Mouse (Mus musculus): ENCODE results near the gene Crip2. TPM values are rescaled to one million over a fixed set of nuclear protein-coding genes. Genes with fewer than 3 reads are reported as not detected.

The Crip2 gene
- polyA plus RNA-seq, 1 experiment from 2014 or later: 91.8 TPM

DNA sequence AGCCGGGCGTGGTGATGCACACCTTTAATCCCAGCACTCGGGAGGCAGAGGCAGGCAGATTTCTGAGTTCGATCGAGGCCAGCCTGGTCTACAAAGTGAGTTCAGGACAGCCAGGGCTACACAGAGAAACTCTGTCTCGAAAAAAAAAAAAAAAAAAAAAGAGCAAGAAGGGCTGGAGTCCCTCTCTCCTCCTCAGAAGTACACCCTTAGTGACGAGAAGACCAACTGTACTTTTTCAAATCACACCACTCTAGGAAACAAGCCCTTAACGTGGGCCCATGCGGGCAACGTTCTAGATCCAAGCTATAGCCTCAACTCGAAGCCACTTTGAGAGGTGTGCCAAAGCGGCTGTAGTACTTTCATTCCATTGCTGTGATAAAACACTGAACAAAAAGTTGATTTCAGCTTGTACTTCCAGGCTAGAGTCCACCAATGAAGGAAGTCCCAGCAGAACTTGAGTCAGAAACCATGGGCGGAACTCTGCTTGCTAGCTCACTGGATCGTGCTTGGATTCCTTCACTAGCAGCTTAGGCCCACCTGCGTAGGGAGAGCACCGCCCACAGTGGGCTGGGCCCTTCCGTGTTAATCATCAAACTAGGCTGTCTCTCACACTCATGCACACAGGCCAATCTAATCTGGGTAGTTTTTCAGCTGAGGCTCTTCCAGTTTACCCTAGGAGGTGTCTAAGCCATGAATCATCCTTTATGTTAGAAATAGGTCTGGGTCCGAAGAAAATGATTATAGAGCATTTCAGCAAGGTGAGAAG lies 37.1 kb downstream of the Crip2 start:
- 88% methylated on average over 18 of the region's 18 CpGs for WGBS
- Histone ChIP-seq H3K27ac (replicated peaks) (no peak overlapping the region), H3K9me3 (no peaks in the 10 kb centered on the region), H3K4me3 (no peak overlapping the region), H3K36me3 (replicated peaks) (no peaks in the 10 kb centered on the region), H3K4me1 (no peaks in the 10 kb centered on the region), H3K27me3 (replicated peaks; ENCODE audit: low read depth, poor library complexity, severe bottlenecking) (no peaks in the 10 kb centered on the region)
- no peak for DNase-seq (ENCODE audit: low spot score)

DNA sequence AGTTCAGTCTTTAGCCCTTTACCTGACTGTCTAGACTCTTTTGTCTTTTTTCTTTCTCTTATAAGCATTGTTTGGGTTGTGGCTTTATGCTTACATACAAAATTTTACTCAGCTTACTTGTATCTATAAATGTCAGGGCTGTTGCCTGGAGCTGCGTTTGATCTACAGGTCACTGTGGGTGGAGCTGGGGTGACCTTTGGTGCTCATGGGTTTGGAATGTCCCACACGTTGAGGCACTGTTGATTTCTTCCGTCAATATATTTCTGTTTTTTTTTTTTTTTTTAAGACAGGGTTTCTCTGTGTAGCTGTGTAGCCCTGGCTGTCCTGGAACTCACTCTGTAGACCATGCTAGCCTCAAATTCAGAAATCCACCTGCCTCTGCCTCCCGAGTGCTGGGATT lies 41.0 kb downstream of the Crip2 start:
- 59% methylated on average over 4 of the region's 4 CpGs for WGBS
- no peaks in the 10 kb centered on the region for H3K36me3 ChIP-seq (replicated peaks)
- H3K4me1 ChIP-seq: peaks cover 11% of the 10 kb centered on the region
- H3K9me3 ChIP-seq: no peaks in the 10 kb centered on the region
- H3K27ac ChIP-seq (replicated peaks): no peak overlapping the region
- no peak for DNase-seq (ENCODE audit: low spot score)
- H3K27me3 ChIP-seq (replicated peaks; ENCODE audit: low read depth, poor library complexity, severe bottlenecking): peaks cover 21% of the 10 kb centered on the region
- no peak overlapping the region for H3K4me3 ChIP-seq

DNA sequence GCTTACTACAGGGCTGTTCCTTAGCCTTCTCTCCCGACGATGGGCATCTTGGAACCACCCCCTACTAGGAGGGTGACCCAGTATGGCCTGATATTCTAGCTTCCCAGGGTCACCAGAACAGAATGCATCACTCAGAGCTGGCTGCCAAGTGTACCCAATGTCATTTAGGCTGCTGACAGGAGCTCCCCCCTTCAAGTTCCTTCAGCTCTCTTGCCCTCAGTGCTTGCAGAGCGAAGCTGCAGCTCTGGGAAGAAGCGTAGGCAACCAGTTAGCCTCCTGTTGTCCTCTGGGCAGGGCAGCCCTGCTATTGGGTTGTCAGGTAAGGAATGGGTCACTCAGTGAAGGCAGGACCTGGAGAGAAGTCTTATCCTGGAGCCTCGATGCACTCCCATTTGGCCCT lies 44.9 kb downstream of the Crip2 start:
- 57% methylated on average over 5 of the region's 5 CpGs for WGBS
- H3K4me1 ChIP-seq: peaks cover 36% of the 10 kb centered on the region
- H3K36me3 ChIP-seq (replicated peaks): peaks cover 20% of the 10 kb centered on the region
- DNase-seq (ENCODE audit: low spot score): no peak
- no peak overlapping the region for H3K27ac ChIP-seq (replicated peaks)
- no peaks in the 10 kb centered on the region for H3K9me3 ChIP-seq
- H3K27me3 ChIP-seq (replicated peaks; ENCODE audit: low read depth, poor library complexity, severe bottlenecking): peaks cover 53% of the 10 kb centered on the region
- peak overlapping the region; percentile 78; the same call in 1 of the 2 replicates for H3K4me3 ChIP-seq

DNA sequence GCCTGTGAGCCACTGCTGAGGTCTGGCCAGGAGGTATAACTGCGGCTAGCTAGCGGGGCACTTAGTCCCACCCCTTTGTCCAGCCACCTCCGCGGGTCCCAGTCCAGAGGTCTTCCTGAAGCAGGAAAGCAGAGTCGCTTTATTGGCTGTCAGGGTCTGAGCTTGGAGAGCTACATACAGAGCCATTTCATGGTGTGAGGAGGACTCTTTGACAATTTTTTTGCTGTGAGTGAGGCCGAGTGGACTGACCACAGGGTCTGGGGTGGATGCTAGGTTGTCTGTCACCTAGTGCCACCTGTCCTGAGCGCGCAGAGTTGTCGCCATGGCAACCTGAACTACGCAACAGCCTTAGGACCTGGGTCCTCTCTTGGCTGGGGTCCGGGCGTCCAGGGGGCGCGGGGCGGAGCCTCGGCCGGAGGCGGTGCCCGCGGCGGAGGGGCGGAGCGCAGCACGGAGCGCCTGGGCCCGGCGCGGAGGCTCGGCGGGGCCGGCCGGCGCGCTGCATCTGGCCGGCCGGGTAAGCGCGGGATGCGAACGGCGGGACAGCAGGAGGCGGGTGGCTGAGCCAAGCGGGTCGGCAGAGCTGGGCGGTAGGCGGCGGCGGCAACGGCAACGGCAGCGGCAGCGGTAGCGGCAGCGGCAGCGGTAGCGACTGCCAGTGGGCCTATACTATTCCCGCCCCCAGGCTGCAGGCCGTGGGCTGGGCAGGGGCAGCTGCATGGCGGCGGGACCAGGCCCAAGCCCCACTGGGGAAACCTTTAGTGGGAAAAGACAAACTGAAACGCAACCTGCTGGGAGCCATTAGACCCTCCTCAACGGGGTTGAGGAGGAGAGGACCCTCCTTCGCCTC lies 45.6 kb downstream of the Crip2 start, which contains the start of gene Tmem121:
Gene Tmem121, plus strand, starts transcription at position 489 of the 850 bp plus-strand sequence.
- WGBS: 1% methylated on average over 63 of the region's 63 CpGs
- Histone ChIP-seq H3K9me3 (no peaks in the 10 kb centered on the region), H3K4me3 (peak within 1 kb of the TSS; percentile 78), H3K27ac (replicated peaks) (peak within 1 kb of the TSS; percentile 81), H3K27me3 (replicated peaks; ENCODE audit: low read depth, poor library complexity, severe bottlenecking) (peaks cover 53% of the 10 kb centered on the region), H3K36me3 (replicated peaks) (peaks cover 27% of the 10 kb centered on the region), H3K4me1 (peaks cover 36% of the 10 kb centered on the region)
- peak; percentile 72 for DNase-seq (ENCODE audit: low spot score)

DNA sequence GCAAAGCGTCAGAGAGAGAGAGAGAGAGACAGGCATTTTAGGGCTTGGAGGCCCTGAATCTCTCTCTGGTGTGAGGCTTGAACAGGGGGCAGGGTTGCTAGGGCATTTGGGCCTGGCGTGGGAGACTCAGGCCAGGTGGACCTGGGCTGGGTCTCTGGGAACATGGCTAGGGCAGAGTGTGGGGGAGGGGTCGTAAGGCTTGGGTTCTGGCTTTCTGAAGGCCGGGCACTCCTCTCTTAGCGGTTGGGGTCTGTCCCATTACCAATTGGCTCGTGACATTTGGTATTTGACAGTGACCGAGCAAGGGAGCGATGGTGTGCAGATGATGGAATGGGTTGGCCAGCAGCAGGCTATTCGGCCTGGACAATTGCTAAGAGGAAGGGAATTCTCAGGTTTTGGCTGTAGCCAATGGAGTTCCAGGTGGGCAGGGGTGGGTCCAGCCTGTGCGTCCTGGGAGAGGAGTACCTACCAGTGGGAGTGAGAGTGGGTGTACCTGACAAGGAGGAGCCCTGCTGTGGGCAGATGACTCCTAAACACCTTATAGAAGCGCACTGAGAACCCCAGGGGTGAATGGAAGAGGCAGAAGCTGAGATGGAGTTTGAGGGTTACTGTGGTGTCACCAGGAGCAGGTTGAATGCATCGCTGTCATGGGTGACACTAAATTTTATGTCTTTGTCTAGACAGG lies 46.4 kb downstream of the Crip2 start:
- Histone ChIP-seq H3K27me3 (replicated peaks; ENCODE audit: low read depth, poor library complexity, severe bottlenecking) (peaks cover 53% of the 10 kb centered on the region), H3K36me3 (replicated peaks) (peaks cover 35% of the 10 kb centered on the region), H3K27ac (replicated peaks) (peak overlapping the region; percentile 81), H3K4me3 (peak overlapping the region; percentile 78), H3K9me3 (no peaks in the 10 kb centered on the region), H3K4me1 (peaks cover 36% of the 10 kb centered on the region)
- WGBS: 41% methylated on average over 12 of the region's 12 CpGs
- DNase-seq (ENCODE audit: low spot score): no peak

DNA sequence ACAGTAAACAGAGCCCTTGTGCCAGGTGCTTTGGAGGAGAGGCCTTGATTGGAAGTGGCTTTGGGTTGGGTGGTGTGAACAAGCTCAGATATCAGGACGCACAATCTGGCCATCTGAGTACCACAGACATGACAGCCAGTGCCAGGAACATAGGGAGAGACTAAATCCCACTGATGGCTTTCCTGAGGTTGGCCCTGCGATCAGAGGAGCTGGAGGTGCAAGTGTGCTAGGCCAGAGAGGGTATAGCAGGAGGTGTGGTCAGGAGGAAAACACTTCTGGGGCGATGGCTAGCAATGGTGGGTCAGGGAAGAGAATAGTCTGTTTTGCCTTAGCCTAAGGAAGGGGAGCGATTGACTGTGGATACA lies 47.0 kb downstream of the Crip2 start:
- Histone ChIP-seq H3K36me3 (replicated peaks) (peaks cover 35% of the 10 kb centered on the region), H3K4me3 (peak overlapping the region; percentile 78), H3K27ac (replicated peaks) (no peak overlapping the region), H3K9me3 (no peaks in the 10 kb centered on the region), H3K27me3 (replicated peaks; ENCODE audit: low read depth, poor library complexity, severe bottlenecking) (peaks cover 53% of the 10 kb centered on the region), H3K4me1 (peaks cover 36% of the 10 kb centered on the region)
- WGBS: 54% methylated on average over 4 of the region's 4 CpGs
- DNase-seq (ENCODE audit: low spot score): no peak

DNA sequence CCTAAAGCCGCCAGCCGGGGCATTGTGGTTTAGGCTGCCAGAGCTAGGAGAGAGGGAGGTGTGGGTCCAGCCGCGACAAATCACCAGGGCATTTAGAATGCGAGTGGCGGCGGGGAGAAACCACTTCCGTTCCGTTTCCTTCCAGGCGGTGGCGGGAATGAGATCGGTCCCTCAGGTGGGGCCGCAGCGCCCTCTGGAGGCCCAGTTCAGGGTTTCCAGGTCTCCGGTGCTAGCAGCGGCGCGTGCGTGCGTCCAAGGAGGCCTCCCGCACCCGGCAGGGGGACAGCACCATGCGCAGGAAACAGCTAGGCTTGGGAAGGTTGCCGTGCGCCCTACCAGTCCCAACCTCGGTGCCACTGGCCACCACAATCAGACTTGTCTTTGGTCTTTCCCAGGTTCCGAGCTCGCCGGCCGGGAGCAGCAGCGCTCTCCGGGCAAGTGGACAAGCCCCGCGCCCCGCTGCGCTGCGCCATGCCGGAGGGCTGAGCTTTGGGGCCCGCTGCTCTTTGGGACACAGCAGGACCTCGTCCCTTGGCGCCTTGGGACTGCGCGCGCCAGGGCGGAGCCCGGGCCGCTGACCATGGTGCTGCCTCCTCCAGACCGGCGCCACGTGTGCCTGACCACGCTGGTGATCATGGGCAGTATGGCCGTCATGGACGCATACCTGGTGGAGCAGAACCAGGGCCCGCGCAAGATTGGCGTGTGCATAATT lies 47.7 kb downstream of the Crip2 start:
- H3K27me3 ChIP-seq (replicated peaks; ENCODE audit: low read depth, poor library complexity, severe bottlenecking): peaks cover 53% of the 10 kb centered on the region
- H3K27ac ChIP-seq (replicated peaks): peak overlapping the region; percentile 49; the same call in 1 of the 2 replicates
- peak; percentile 91 for DNase-seq (ENCODE audit: low spot score)
- peaks cover 36% of the 10 kb centered on the region for H3K4me1 ChIP-seq
- peaks cover 35% of the 10 kb centered on the region for H3K36me3 ChIP-seq (replicated peaks)
- WGBS: 4% methylated on average over 56 of the region's 56 CpGs
- H3K9me3 ChIP-seq: no peaks in the 10 kb centered on the region
- peak overlapping the region; percentile 78 for H3K4me3 ChIP-seq

DNA sequence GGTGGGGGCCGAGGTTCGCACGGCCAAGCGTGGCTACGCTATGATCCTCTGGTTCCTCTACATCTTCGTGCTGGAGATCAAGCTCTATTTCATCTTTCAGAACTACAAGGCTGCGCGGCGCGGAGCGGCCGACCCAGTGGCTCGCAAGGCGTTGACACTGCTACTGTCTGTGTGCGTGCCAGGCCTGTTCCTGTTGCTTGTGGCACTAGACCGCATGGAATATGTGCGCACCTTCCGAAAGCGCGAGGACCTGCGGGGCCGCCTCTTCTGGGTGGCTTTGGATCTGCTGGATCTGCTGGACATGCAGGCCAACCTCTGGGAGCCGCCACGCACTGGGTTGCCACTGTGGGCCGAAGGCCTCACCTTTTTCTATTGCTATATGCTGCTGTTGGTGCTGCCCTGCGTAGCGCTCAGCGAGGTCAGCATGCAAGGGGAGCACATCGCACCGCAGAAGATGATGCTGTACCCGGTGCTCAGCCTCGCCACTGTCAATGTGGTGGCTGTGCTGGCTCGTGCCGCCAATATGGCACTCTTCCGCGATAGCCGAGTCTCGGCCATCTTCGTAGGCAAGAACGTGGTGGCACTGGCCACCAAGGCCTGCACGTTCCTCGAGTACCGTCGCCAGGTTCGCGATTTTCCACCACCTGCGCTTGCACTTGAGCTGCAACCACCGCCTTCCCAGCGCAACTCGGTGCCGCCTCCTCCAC lies 48.5 kb downstream of the Crip2 start:
- no peak overlapping the region for H3K27ac ChIP-seq (replicated peaks)
- peaks cover 36% of the 10 kb centered on the region for H3K4me1 ChIP-seq
- H3K36me3 ChIP-seq (replicated peaks): peaks cover 35% of the 10 kb centered on the region
- DNase-seq (ENCODE audit: low spot score): no peak
- H3K27me3 ChIP-seq (replicated peaks; ENCODE audit: low read depth, poor library complexity, severe bottlenecking): peaks cover 53% of the 10 kb centered on the region
- peak overlapping the region; percentile 78 for H3K4me3 ChIP-seq
- H3K9me3 ChIP-seq: no peaks in the 10 kb centered on the region
- WGBS: 89% methylated on average over 51 of the region's 51 CpGs

DNA sequence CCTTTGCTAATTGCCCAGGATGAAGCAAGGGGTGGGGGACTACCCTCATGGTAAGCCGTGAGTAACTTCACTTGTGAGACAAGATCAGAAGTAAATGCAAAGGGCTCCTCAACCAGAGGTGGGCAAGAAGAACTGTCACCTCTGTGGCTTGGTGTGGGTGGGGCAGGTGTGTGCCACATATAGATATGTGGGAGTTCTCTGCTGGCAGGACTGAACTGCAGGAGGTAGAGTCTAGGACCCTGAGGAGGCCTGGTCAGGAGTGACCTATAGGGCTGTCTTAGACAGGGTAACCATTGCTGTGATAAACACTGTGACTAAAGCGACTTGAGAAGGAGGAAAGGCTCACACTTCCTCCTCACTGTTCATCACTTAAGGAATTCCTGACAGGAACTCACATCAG lies 53.4 kb downstream of the Crip2 start:
- WGBS: 65% methylated on average over 2 of the region's 2 CpGs
- Histone ChIP-seq H3K27me3 (replicated peaks; ENCODE audit: low read depth, poor library complexity, severe bottlenecking) (peaks cover 8% of the 10 kb centered on the region), H3K36me3 (replicated peaks) (peaks cover 30% of the 10 kb centered on the region), H3K27ac (replicated peaks) (no peak overlapping the region), H3K4me3 (no peak overlapping the region), H3K4me1 (0 out of 2 replicates have a peak, but pooled peaks cover under 1% of the 10 kb centered on the region), H3K9me3 (peaks cover 5% of the 10 kb centered on the region; the same call in 1 of the 2 replicates)
- DNase-seq (ENCODE audit: low spot score): no peak

Measured in embryonic facial prominence, embryonic 10.5 days (tissue).